Mouse (Mus musculus) cerebellum, adult 18-20 months (tissue): ENCODE data around the gene Npy.

ENCODE experiments used
- DNase-seq, 2 experiments: peaks; one replicate each; pipeline ENCODE4 v3.0.0; 2021

The Npy gene

GRCm38 (mm10) chr6:49821961-49822870, at the start of gene Npy:
TSS of gene Npy (plus strand) at chr6:49822710.
- peak in 1 of 2 experiments; percentile 6 for DNase-seq

GRCm38 (mm10) chr6:49775006-49775405, 47.5 kb upstream of the Npy start:
- no peak for DNase-seq

GRCm38 (mm10) chr6:49778109-49778508, 44.4 kb upstream of the Npy start:
- DNase-seq = peak; percentile 12 to 14

- DNase-seq = no peak
Observed at GRCm38 (mm10) chr6:49778729-49779128, 43.8 kb upstream of the Npy start.

GRCm38 (mm10) chr6:49779606-49780005, 42.9 kb upstream of the Npy start:
- no peak for DNase-seq

GRCm38 (mm10) chr6:49780846-49781400, 41.6 kb upstream of the Npy start:
- DNase-seq = no peak

GRCm38 (mm10) chr6:49781852-49782251, 40.7 kb upstream of the Npy start:
- DNase-seq = no peak

GRCm38 (mm10) chr6:49782679-49783078, 39.8 kb upstream of the Npy start:
- no peak for DNase-seq

- DNase-seq = no peak
Observed at GRCm38 (mm10) chr6:49792524-49792923, 30.0 kb upstream of the Npy start.

- DNase-seq = no peak
Observed at GRCm38 (mm10) chr6:49804105-49804504, 18.4 kb upstream of the Npy start.

- DNase-seq = no peak
Observed at GRCm38 (mm10) chr6:49808076-49808475, 14.4 kb upstream of the Npy start.

GRCm38 (mm10) chr6:49817183-49817582, 5.3 kb upstream of the Npy start:
- no peak for DNase-seq

GRCm38 (mm10) chr6:49817625-49818024, 4.9 kb upstream of the Npy start:
- no peak for DNase-seq

GRCm38 (mm10) chr6:49822871-49823230, 341 bp downstream of the Npy start:
- no peak for DNase-seq

- no peak for DNase-seq
Observed at GRCm38 (mm10) chr6:49823371-49823770, 861 bp downstream of the Npy start.

- no peak for DNase-seq
Observed at GRCm38 (mm10) chr6:49823821-49824220, 1.3 kb downstream of the Npy start.

- no peak for DNase-seq
Observed at GRCm38 (mm10) chr6:49831579-49831978, 9.1 kb downstream of the Npy start.

- no peak for DNase-seq
Observed at GRCm38 (mm10) chr6:49856830-49857229, 34.3 kb downstream of the Npy start.

GRCm38 (mm10) chr6:49867571-49867970, 45.1 kb downstream of the Npy start:
- no peak for DNase-seq

GRCm38 (mm10) chr6:49871071-49871470, 48.6 kb downstream of the Npy start:
- no peak for DNase-seq

- DNase-seq = no peak
Observed at GRCm38 (mm10) chr6:49873556-49873955, 51.0 kb downstream of the Npy start.

GRCm38 (mm10) chr6:49875160-49875559, 52.6 kb downstream of the Npy start:
- no peak for DNase-seq

GRCm38 (mm10) chr6:49875791-49876190, 53.3 kb downstream of the Npy start:
- no peak for DNase-seq
